Mouse (Mus musculus): Measurements from ENCODE around the gene C1qtnf7. TPM values are rescaled to one million over a fixed set of nuclear protein-coding genes. Genes with fewer than 3 reads are reported as not detected.

C1qtnf7 gene
- total RNA-seq, 2 experiments from 2014 or later: 8.0 to 10.2 TPM

GRCm38 (mm10) chr5:43538322-43539167, 23.2 kb downstream of the C1qtnf7 start:
- DNase-seq: no peak
- intact Hi-C loops (cut with DNase I): no loop called here

- intact Hi-C loops (cut with DNase I): no loop called here
- no peak for DNase-seq
Observed at GRCm38 (mm10) chr5:43539168-43539516, 23.8 kb downstream of the C1qtnf7 start.

DNA sequence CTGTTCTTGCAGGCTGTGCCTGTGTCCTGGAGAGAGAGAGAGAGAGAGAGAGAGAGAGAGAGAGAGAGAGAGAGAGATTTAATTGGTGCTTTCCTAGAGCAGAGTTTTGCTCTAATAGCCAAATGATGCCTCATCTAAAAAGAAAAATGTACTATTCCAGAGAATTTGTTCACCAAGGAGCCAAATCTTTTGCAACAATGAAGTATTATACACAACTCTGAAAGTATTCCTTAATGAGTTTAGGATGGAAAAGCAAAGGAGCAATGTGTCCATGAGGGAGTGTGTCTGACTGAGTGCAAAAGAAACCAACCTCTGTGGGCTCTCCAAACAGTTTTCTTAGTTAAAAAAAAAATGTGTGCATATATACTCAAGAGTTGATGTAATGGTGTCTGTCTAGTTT, 24.5 kb downstream of the C1qtnf7 start:
- intact Hi-C loops (cut with DNase I): no loop called here
- no peak for DNase-seq

DNA sequence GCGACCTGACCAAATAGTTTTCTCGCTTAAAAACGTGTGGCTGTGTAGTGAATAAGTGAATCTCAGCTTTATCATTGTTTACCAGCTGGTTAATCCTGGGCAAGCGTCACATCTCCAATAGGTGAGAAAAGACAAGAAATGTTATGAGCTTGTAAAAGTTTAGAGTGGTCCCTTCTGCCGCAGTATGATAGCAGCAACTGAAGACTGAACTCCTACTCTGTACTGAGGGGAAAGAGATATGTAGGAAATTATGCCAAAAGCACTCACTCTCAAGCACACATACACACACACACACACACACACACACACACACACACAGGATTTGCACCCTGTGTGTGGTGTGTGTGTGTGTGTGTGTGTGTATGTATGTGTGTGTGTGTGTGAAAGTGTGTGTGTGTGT, 26.2 kb downstream of the C1qtnf7 start:
- no peak for DNase-seq
- intact Hi-C loops (cut with DNase I): no loop called here

- DNase-seq: no peak
- intact Hi-C loops (cut with DNase I): no loop called here
Observed at GRCm38 (mm10) chr5:43542246-43542845, 27.0 kb downstream of the C1qtnf7 start.

DNA sequence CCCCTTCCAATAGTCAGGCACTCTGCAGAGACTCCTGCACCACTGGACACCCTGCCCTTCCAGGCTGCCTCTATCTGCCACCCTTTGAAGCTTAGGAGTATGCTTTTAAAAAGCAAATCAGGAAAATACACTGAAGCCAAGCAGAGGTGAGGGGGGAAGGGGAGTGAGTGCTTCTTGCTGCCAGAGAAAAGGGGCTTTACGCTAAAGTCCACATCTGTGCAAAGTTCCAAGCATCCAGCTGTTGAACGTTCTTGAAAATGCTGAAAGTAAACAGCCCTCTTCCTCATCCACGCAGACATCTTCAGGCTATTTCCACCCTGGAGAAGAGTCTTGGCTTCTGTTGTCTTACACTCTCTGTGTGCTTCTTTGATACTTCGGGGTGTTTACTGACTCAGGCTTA, 34.6 kb downstream of the C1qtnf7 start:
- no peak for DNase-seq
- intact Hi-C loops (cut with DNase I): no loop called here

DNA sequence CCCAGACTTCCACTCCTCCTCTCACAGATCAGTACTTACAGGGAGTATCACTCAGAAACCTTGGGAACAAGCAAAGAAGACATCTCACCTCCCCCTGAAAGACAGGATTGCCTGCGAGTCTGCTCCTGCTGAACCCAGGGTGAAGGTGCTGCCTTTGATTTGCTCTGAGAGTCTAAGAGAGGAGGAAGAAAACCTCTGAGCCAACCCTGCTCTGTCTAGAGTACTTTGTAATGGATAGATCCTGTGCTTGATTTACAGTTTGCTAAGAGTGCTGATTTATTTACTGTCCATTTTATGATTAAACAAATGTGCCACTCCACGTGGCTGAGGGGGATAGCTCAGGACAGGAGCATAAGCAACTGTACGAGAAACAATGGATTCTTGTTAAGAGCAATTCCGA, 35.1 kb downstream of the C1qtnf7 start:
- no peak for DNase-seq
- intact Hi-C loops (cut with DNase I): no loop called here

DNA sequence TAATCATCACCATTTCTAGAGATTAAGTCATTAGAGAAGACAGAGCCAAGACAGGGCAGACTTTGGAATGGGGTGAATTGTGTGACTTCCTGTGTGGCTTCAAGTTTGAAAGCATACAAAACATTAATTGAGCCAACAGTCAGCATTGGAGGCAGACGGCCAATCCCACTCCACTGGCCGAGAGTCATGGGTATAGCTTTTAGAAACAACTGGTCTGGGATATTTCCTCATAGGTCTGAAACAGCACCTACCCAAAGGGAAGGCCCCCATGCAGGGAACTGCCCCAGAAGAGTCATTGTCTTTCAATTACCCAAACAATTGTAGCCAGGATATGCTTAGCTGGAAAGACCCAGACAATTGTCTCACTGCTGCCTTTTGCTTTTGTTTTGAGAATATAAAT, 39.5 kb downstream of the C1qtnf7 start:
- peak in 1 of 2 experiments; percentile 11 for DNase-seq
- intact Hi-C loops (cut with DNase I): no loop called here

DNA sequence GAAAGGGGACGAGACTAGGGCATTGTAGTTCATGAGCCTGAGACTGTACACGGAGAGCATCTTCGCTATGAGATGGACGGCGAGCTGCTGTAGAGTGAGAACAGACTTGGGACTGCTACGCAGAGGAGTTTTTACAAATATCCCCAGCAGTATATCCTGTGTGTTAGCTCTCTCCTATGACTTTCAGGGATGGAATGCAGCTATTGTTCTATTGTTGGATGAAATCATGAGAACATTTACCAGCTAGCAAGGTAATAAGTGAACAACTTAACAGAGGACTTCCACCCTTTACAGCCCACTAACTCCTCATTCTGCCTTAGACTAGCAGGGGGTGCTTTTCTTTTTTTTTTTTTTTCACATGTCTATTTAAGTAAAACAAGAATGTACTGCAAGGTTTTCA, 40.1 kb downstream of the C1qtnf7 start:
- intact Hi-C loops (cut with DNase I): no loop called here
- no peak for DNase-seq

- DNase-seq: no peak
- intact Hi-C loops (cut with DNase I): no loop called here
Observed at GRCm38 (mm10) chr5:43557436-43557835, 42.1 kb downstream of the C1qtnf7 start.

- DNase-seq: peak in 1 of 2 experiments; percentile 15
- intact Hi-C loops (cut with DNase I): no loop called here
Observed at GRCm38 (mm10) chr5:43561639-43562252, 46.4 kb downstream of the C1qtnf7 start.

GRCm38 (mm10) chr5:43569720-43570359, 54.5 kb downstream of the C1qtnf7 start:
- intact Hi-C loops (cut with DNase I): no loop called here
- DNase-seq: peak in 1 of 2 experiments; percentile 36

DNA sequence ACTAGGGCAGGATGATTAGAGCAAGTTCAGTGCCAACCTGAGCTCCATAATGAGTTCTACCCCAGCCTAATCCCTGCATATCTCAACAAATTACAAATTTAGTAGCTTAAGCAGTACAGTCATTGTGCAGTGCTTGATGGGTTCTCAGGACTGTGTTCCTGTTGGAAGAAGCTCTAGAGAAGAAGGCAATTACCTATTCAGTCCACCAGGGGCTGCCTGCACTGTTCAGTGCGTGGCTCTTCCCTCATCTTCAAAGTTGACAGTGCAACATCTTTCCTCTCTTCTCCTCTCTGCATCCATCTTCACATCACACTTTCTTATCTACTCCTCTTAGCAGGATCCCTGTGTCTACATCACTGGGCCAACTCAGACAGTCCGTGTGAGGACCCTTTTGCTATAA, 67.5 kb downstream of the C1qtnf7 start:
- peak in 1 of 2 experiments; percentile 18 for DNase-seq
- intact Hi-C loops (cut with DNase I): loop anchor here (5.0 kb wide), 1 partner anchor 49 kb away; no protein-coding TSS in a partner anchor

- no peak for DNase-seq
- intact Hi-C loops (cut with DNase I): loop anchor here (5.0 kb wide), 1 partner anchor 49 kb away; no protein-coding TSS in a partner anchor
Observed at GRCm38 (mm10) chr5:43583326-43584120, 68.2 kb downstream of the C1qtnf7 start.

DNA sequence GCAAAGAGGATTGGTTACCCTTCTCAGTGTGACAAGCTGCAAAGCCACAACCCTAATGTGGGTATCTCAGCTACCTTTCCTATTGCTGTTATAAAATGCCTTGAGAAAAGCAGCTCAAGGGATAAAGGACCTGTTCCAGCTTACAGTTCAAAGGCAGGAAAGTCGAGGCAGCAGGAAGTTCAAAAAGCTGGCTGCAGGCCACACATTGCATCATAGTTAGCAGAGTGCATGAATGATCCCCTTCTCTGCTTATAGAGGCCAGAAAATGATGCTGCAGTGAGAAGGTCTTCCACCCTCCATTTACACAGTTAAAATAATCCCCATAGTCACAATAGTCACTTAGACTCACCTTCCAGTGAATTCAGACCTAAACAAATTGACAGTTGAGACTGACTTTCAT, 69.1 kb downstream of the C1qtnf7 start:
- no peak for DNase-seq
- intact Hi-C loops (cut with DNase I): loop anchor here (5.0 kb wide), 1 partner anchor 48 kb away; no protein-coding TSS in a partner anchor

GRCm38 (mm10) chr5:43585406-43586245, 70.3 kb downstream of the C1qtnf7 start:
- DNase-seq: no peak
- intact Hi-C loops (cut with DNase I): no loop called here

GRCm38 (mm10) chr5:43588791-43589439, 73.6 kb downstream of the C1qtnf7 start:
- intact Hi-C loops (cut with DNase I): no loop called here
- no peak for DNase-seq

DNA sequence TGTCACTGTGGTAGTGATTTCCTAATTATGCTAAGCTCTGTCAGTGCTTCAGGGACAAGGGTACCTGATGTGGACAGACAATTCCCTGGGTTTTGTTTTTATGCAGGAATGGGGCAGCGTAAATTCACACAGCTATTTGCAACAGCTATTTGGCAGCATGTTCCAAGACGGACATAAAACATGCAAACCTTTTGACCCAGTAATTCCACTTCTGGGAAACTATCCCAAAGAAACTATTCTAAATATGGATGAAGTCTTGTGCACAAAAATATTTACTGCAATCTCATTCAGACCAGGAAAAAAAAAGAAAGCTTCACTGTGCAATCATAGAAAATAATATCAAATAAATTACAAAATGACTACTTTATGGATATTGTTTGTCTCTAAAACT, 74.1 kb downstream of the C1qtnf7 start:
- intact Hi-C loops (cut with DNase I): no loop called here
- no peak for DNase-seq

- intact Hi-C loops (cut with DNase I): no loop called here
Observed at GRCm38 (mm10) chr5:43590311-43590731, 75.0 kb downstream of the C1qtnf7 start.

More at GRCm38 (mm10) chr5:43590311-43590731, 75.0 kb downstream of the C1qtnf7 start:
- peak; percentile 39 to 64 for DNase-seq

Measured in heart, postnatal 14 days (tissue).